1 mouse cellular context compared by ENCODE assay signal in genomic region chr4:155892017-155892416, GRCm38 (mm10).
TF ChIP-seq lines count a peak whose summit lies in the region.

No protein-coding gene starts in this region.

TF ChIP-seq in C2C12, 6 proteins besides CTCF, POLR2A, EP300 and RAD21:
- no peak for TF ChIP-seq MYOD1 (IDR thresholded peaks at IDR 0.05; ENCODE audit: control insufficient read depth, insufficient read length, low read depth)
- no peak for TF ChIP-seq FOSL1 (IDR thresholded peaks at IDR 0.05; ENCODE audit: insufficient read depth, low read length, poor library complexity, severe bottlenecking)
- no peak for TF ChIP-seq MAX (IDR thresholded peaks at IDR 0.05)
- TF ChIP-seq CEBPB (IDR thresholded peaks at IDR 0.05; ENCODE audit: low read depth): no peak
- no peak for TF ChIP-seq MYOG (IDR thresholded peaks at IDR 0.05; ENCODE audit: control insufficient read depth, extremely low read depth, insufficient read length)
- no peak for TF ChIP-seq USF1 (IDR thresholded peaks at IDR 0.05; ENCODE audit: low read depth)
TF ChIP-seq in C2C12: peak in this region for 0.
